Mouse (Mus musculus) forebrain, embryonic 13.5 days (tissue): Measurements from ENCODE around the gene Col5a1. TPM values are rescaled to one million over a fixed set of nuclear protein-coding genes. Genes with fewer than 3 reads are reported as not detected.

Experiments
- ATAC-seq: fragments of 200-750 bp; cut with Nextera tagmentation; 2 replicates; pipeline ENCODE4 v1.8.0; 2017
- H3K27ac ChIP-seq: fragments of 300-500 bp; sonication (generic); 2 replicates; pipeline ENCODE4 v1.5.1; 2015; ENCODE audit warnings: inconsistent platforms, mild to moderate bottlenecking, moderate library complexity
- H3K27me3 ChIP-seq: fragments of 300-500 bp; sonication (generic); 2 replicates; pipeline ENCODE4 v1.6.1; 2015; ENCODE audit warnings: mild to moderate bottlenecking, inconsistent platforms
- H3K36me3 ChIP-seq: fragments of 300-500 bp; sonication (generic); 2 replicates; pipeline ENCODE4 v1.6.1; 2015; ENCODE audit warnings: mild to moderate bottlenecking, inconsistent platforms; ENCODE audit not compliant: poor library complexity, severe bottlenecking
- H3K4me1 ChIP-seq: fragments of 300-500 bp; sonication (generic); 2 replicates; pipeline ENCODE4 v1.6.1; 2015; ENCODE audit warnings: inconsistent platforms
- H3K4me2 ChIP-seq: fragments of 300-500 bp; sonication (generic); 2 replicates; pipeline ENCODE4 v1.6.1; 2015; ENCODE audit warnings: inconsistent platforms, mild to moderate bottlenecking, moderate library complexity
- H3K4me3 ChIP-seq: fragments of 300-500 bp; sonication (generic); 2 replicates; pipeline ENCODE4 v1.5.1; 2015; ENCODE audit warnings: mild to moderate bottlenecking, inconsistent platforms
- H3K9ac ChIP-seq: fragments of 300-500 bp; sonication (generic); 2 replicates; pipeline ENCODE4 v1.6.1; 2015; ENCODE audit warnings: mild to moderate bottlenecking, inconsistent platforms
- H3K9me3 ChIP-seq: fragments of 300-500 bp; sonication (generic); replicated peaks from 2 replicates; pipeline ENCODE4 v1.6.1; 2016; ENCODE audit warnings: inconsistent platforms
- WGBS: fragments of 180-500 bp; shearing (Covaris S2); methylation state at CpG from one replicate; pipeline ENCODE4 v1.1.7; 2015; 5-methylcytosine and 5-hydroxymethylcytosine counted together
- polyA plus RNA-seq: library from polyadenylated mRNA; unstranded; fragments of >200 nt; fragmentation: Nextera tagmentation; extraction: Ambion mirVana; gene quantifications from 2 replicates; pipeline ENCODE4 v1.2.1, GENCODE M21; 2015

The Col5a1 gene
- polyA plus RNA-seq: 6.1 and 6.5 TPM in 2 replicates

GRCm38 (mm10) chr2:27886148-27886551 is at the start of gene Col5a1:
Gene Col5a1, plus strand, starts transcription at chr2:27886425.
- H3K36me3 ChIP-seq: no peaks in the 10 kb centered on the region
- H3K27ac ChIP-seq: no peak within 1 kb of the TSS; the same call in 1 of the 2 replicates
- 0% methylated on average over 45 of the region's 45 CpGs for WGBS
- H3K9me3 ChIP-seq: no peaks in the 10 kb centered on the region
- peak within 1 kb of the TSS; percentile 60 for H3K4me3 ChIP-seq
- H3K9ac ChIP-seq: peak within 1 kb of the TSS; percentile 73
- peaks cover 43% of the 10 kb centered on the region for H3K4me1 ChIP-seq
- peaks cover 21% of the 10 kb centered on the region for H3K27me3 ChIP-seq
- peak; percentile 91 for ATAC-seq
- H3K4me2 ChIP-seq: peak within 1 kb of the TSS; percentile 93

GRCm38 (mm10) chr2:27838112-27838511 is 48.1 kb upstream of the Col5a1 start:
- no peaks in the 10 kb centered on the region for H3K36me3 ChIP-seq
- H3K27ac ChIP-seq: no peak overlapping the region
- peaks cover 42% of the 10 kb centered on the region for H3K4me1 ChIP-seq
- H3K4me2 ChIP-seq: no peak overlapping the region
- H3K27me3 ChIP-seq: no peaks in the 10 kb centered on the region
- WGBS: 4% methylated on average over 9 of the region's 9 CpGs
- no peaks in the 10 kb centered on the region for H3K9me3 ChIP-seq
- ATAC-seq: no peak
- H3K4me3 ChIP-seq: no peak overlapping the region
- H3K9ac ChIP-seq: no peak overlapping the region

- Histone ChIP-seq H3K36me3 (no peaks in the 10 kb centered on the region), H3K4me3 (no peak overlapping the region), H3K27me3 (no peaks in the 10 kb centered on the region), H3K9ac (no peak overlapping the region), H3K9me3 (no peaks in the 10 kb centered on the region), H3K4me2 (no peak overlapping the region), H3K4me1 (peaks cover 24% of the 10 kb centered on the region), H3K27ac (no peak overlapping the region)
- 73% methylated on average over 3 of the region's 3 CpGs for WGBS
- ATAC-seq: no peak
These were observed 45.3 kb upstream of the Col5a1 start for GRCm38 (mm10) chr2:27840890-27841289.

- ATAC-seq: no peak
- whole genome bisulfite sequencing: 83% methylated on average over 13 of the region's 13 CpGs
- Histone ChIP-seq H3K27me3 (no peaks in the 10 kb centered on the region), H3K4me3 (no peak overlapping the region), H3K9ac (no peak overlapping the region), H3K4me2 (no peak overlapping the region), H3K9me3 (no peaks in the 10 kb centered on the region), H3K27ac (no peak overlapping the region), H3K4me1 (peaks cover 10% of the 10 kb centered on the region), H3K36me3 (no peaks in the 10 kb centered on the region)
These were observed 43.3 kb upstream of the Col5a1 start for GRCm38 (mm10) chr2:27842893-27843292.

GRCm38 (mm10) chr2:27844885-27845284 is 41.3 kb upstream of the Col5a1 start:
- no peak overlapping the region for H3K4me3 ChIP-seq
- WGBS: 92% methylated on average over 4 of the region's 4 CpGs

GRCm38 (mm10) chr2:27847001-27847400 is 39.2 kb upstream of the Col5a1 start:
- Histone ChIP-seq H3K9me3 (no peaks in the 10 kb centered on the region), H3K36me3 (no peaks in the 10 kb centered on the region), H3K9ac (no peak overlapping the region), H3K27ac (no peak overlapping the region), H3K4me1 (no peaks in the 10 kb centered on the region), H3K4me3 (no peak overlapping the region), H3K27me3 (no peaks in the 10 kb centered on the region), H3K4me2 (no peak overlapping the region)
- ATAC-seq: no peak
- 78% methylated on average over 5 of the region's 5 CpGs for WGBS

More at GRCm38 (mm10) chr2:27844885-27845284, 41.3 kb upstream of the Col5a1 start:
- H3K4me2 ChIP-seq: no peak overlapping the region
- ATAC-seq: no peak
- no peaks in the 10 kb centered on the region for H3K36me3 ChIP-seq
- H3K9me3 ChIP-seq: no peaks in the 10 kb centered on the region
- H3K9ac ChIP-seq: no peak overlapping the region
- H3K4me1 ChIP-seq: no peaks in the 10 kb centered on the region
- no peaks in the 10 kb centered on the region for H3K27me3 ChIP-seq
- no peak overlapping the region for H3K27ac ChIP-seq

- no peaks in the 10 kb centered on the region for H3K36me3 ChIP-seq
- H3K4me3 ChIP-seq: no peak overlapping the region
- ATAC-seq: no peak
- no peak overlapping the region for H3K4me2 ChIP-seq
- no peaks in the 10 kb centered on the region for H3K27me3 ChIP-seq
- H3K27ac ChIP-seq: no peak overlapping the region
- no peaks in the 10 kb centered on the region for H3K9me3 ChIP-seq
- no peak overlapping the region for H3K9ac ChIP-seq
- 70% methylated on average over 7 of the region's 7 CpGs for WGBS
- H3K4me1 ChIP-seq: no peaks in the 10 kb centered on the region
These were observed 38.3 kb upstream of the Col5a1 start for GRCm38 (mm10) chr2:27847851-27848435.

GRCm38 (mm10) chr2:27848466-27848865 is 37.8 kb upstream of the Col5a1 start:
- Histone ChIP-seq H3K27me3 (no peaks in the 10 kb centered on the region), H3K9me3 (no peaks in the 10 kb centered on the region), H3K4me3 (no peak overlapping the region), H3K4me2 (no peak overlapping the region), H3K9ac (no peak overlapping the region), H3K27ac (no peak overlapping the region), H3K36me3 (no peaks in the 10 kb centered on the region), H3K4me1 (no peaks in the 10 kb centered on the region)
- no peak for ATAC-seq
- WGBS: 91% methylated on average over 5 of the region's 5 CpGs

GRCm38 (mm10) chr2:27858348-27858903 is 27.8 kb upstream of the Col5a1 start:
- H3K27ac ChIP-seq: no peak overlapping the region
- no peaks in the 10 kb centered on the region for H3K27me3 ChIP-seq
- 61% methylated on average over 9 of the region's 9 CpGs for WGBS
- no peak overlapping the region for H3K9ac ChIP-seq
- no peak for ATAC-seq
- no peaks in the 10 kb centered on the region for H3K36me3 ChIP-seq
- H3K4me1 ChIP-seq: 0 out of 2 replicates have a peak, but pooled peaks cover 10% of the 10 kb centered on the region
- H3K4me2 ChIP-seq: no peak overlapping the region
- H3K4me3 ChIP-seq: no peak overlapping the region
- H3K9me3 ChIP-seq: no peaks in the 10 kb centered on the region

- no peak overlapping the region for H3K4me2 ChIP-seq
- H3K4me1 ChIP-seq: 0 out of 2 replicates have a peak, but pooled peaks cover 10% of the 10 kb centered on the region
- no peak for ATAC-seq
- no peak overlapping the region for H3K4me3 ChIP-seq
- H3K9ac ChIP-seq: no peak overlapping the region
- no peaks in the 10 kb centered on the region for H3K36me3 ChIP-seq
- H3K9me3 ChIP-seq: no peaks in the 10 kb centered on the region
- no peak overlapping the region for H3K27ac ChIP-seq
- WGBS: 86% methylated on average over 9 of the region's 9 CpGs
- H3K27me3 ChIP-seq: no peaks in the 10 kb centered on the region
These were observed 24.5 kb upstream of the Col5a1 start for GRCm38 (mm10) chr2:27861576-27862238.

GRCm38 (mm10) chr2:27864491-27865365 is 21.5 kb upstream of the Col5a1 start:
- no peak overlapping the region for H3K4me3 ChIP-seq
- no peak for ATAC-seq
- 81% methylated on average over 18 of the region's 18 CpGs for WGBS
- no peaks in the 10 kb centered on the region for H3K27me3 ChIP-seq
- H3K4me2 ChIP-seq: no peak overlapping the region
- H3K36me3 ChIP-seq: no peaks in the 10 kb centered on the region
- no peaks in the 10 kb centered on the region for H3K9me3 ChIP-seq
- no peak overlapping the region for H3K9ac ChIP-seq
- H3K27ac ChIP-seq: no peak overlapping the region
- 0 out of 2 replicates have a peak, but pooled peaks cover 4% of the 10 kb centered on the region for H3K4me1 ChIP-seq

GRCm38 (mm10) chr2:27870586-27870985 is 15.6 kb upstream of the Col5a1 start:
- 88% methylated on average over 1 of the region's 1 CpGs for WGBS
- Histone ChIP-seq H3K9ac (no peak overlapping the region), H3K9me3 (no peaks in the 10 kb centered on the region), H3K27ac (no peak overlapping the region), H3K4me2 (no peak overlapping the region), H3K27me3 (no peaks in the 10 kb centered on the region), H3K4me3 (no peak overlapping the region), H3K4me1 (no peaks in the 10 kb centered on the region), H3K36me3 (no peaks in the 10 kb centered on the region)
- no peak for ATAC-seq
